Mouse (Mus musculus) splenic B cell, adult 2 months (primary cell): ENCODE measurements around the gene Pola1.

ENCODE experiments used
- DNase-seq: peaks from one replicate; pipeline ENCODE4 v3.0.0-alpha.2; 2011; ENCODE audit warnings: low read depth, low spot score
- H3K27me3 ChIP-seq: 2 replicates; pipeline ENCODE4 v1.6.1; 2012; ENCODE audit warnings: mild to moderate bottlenecking, low read length, moderate library complexity, mixed read lengths; ENCODE audit not compliant: control insufficient read depth, poor library complexity, insufficient read depth, severe bottlenecking
- H3K36me3 ChIP-seq: 2 replicates; pipeline ENCODE4 v1.6.1; 2012; ENCODE audit warnings: mild to moderate bottlenecking, low read length, moderate library complexity, mixed read lengths; ENCODE audit not compliant: control insufficient read depth, poor library complexity, insufficient read depth, severe bottlenecking

The Pola1 gene

GRCm38 (mm10) chrX:93286291-93286893, 345.6 kb downstream of the Pola1 start, which contains the start of gene Arx:
Gene Arx, plus strand, starts transcription at chrX:93286445.
- DNase-seq = peak; percentile 54
- Histone ChIP-seq H3K27me3 (peaks cover 2% of the 10 kb centered on the region; the same call in 1 of the 2 replicates), H3K36me3 (no peaks in the 10 kb centered on the region)

- peak; percentile 1 for DNase-seq
- H3K36me3 ChIP-seq = no peaks in the 10 kb centered on the region
- H3K27me3 ChIP-seq = peaks cover 2% of the 10 kb centered on the region
Measured at GRCm38 (mm10) chrX:93285091-93285490, 346.9 kb downstream of the Pola1 start.

- peak; percentile 1 for DNase-seq
- Histone ChIP-seq H3K27me3 (peaks cover 2% of the 10 kb centered on the region), H3K36me3 (no peaks in the 10 kb centered on the region)
Measured at GRCm38 (mm10) chrX:93281756-93282155, 350.2 kb downstream of the Pola1 start.

GRCm38 (mm10) chrX:93281028-93281723, 350.8 kb downstream of the Pola1 start:
- DNase-seq = peak; percentile 56
- Histone ChIP-seq H3K36me3 (no peaks in the 10 kb centered on the region), H3K27me3 (no peaks in the 10 kb centered on the region; the same call in 1 of the 2 replicates)

GRCm38 (mm10) chrX:93279940-93280339, 352.0 kb downstream of the Pola1 start:
- no peaks in the 10 kb centered on the region for H3K36me3 ChIP-seq
- no peak for DNase-seq
- no peaks in the 10 kb centered on the region; the same call in 1 of the 2 replicates for H3K27me3 ChIP-seq

GRCm38 (mm10) chrX:93275689-93276088, 356.3 kb downstream of the Pola1 start:
- no peak for DNase-seq
- Histone ChIP-seq H3K36me3 (no peaks in the 10 kb centered on the region), H3K27me3 (no peaks in the 10 kb centered on the region; the same call in 1 of the 2 replicates)
